Mouse (Mus musculus): ENCODE measurements around the gene Coq4.

The Coq4 gene

GRCm38 (mm10) chr2:29771611-29772461 is 15.5 kb upstream of the Coq4 start:
- ChIA-PET POLR2A (interaction anchor here (0.5 to 9.1 kb wide), 44 partner anchors 9 to 266 kb away, joined by 3 to 195 read pairs (median 5); partner anchors contain the start of genes Coq4 (in 3 of the 4), Slc27a4 (in 2 of the 4), Urm1 (in 2 of the 4) and Cercam (in 1 of the 4)), CTCF (interaction anchor here in 3 of 4 experiments (0.6 to 2.5 kb wide), 10 partner anchors 9 to 88 kb away, joined by 3 to 14 read pairs (median 3); partner anchors contain the start of gene Slc27a4 (in 1 of the 3))

- CTCF ChIA-PET: interaction anchor here in 3 of 4 experiments (0.5 to 1.1 kb wide), 3 partner anchors 8 to 86 kb away, joined by 3 to 5 read pairs (median 3); no protein-coding TSS in a partner anchor
- POLR2A ChIA-PET: interaction anchor here in 3 of 4 experiments (1.0 to 9.1 kb wide), 13 partner anchors 9 to 107 kb away, joined by 3 to 195 read pairs (median 8); partner anchors contain the start of genes Coq4 (in 2 of the 3), Slc27a4 (in 1 of the 3) and Trub2 (in 1 of the 3)
Observed at GRCm38 (mm10) chr2:29773323-29773722, 14.0 kb upstream of the Coq4 start.

GRCm38 (mm10) chr2:29781256-29781655 is 6.0 kb upstream of the Coq4 start:
- POLR2A ChIA-PET: interaction anchor here (0.6 to 14.6 kb wide), 19 partner anchors 10 to 652 kb away, joined by 3 to 195 read pairs (median 6); partner anchors contain the start of gene Slc27a4 (in 2 of the 4)
- CTCF ChIA-PET: interaction anchor here in 3 of 4 experiments (0.6 to 2.0 kb wide), 5 partner anchors 10 to 991 kb away, joined by 3 to 7 read pairs (median 5); partner anchors contain the start of gene Slc27a4 (in 1 of the 3)

GRCm38 (mm10) chr2:29784290-29784689 is 3.0 kb upstream of the Coq4 start:
- ChIA-PET POLR2A (interaction anchor here in 3 of 4 experiments (0.6 to 14.6 kb wide), 40 partner anchors 10 to 742 kb away, joined by 3 to 195 read pairs (median 4); partner anchors contain the start of genes Slc27a4 (in 3 of the 3), Cercam (in 2 of the 3), Gm13420 (in 1 of the 3) and Tbc1d13 (in 1 of the 3)), CTCF (interaction anchor here in 2 of 4 experiments (0.9 to 1.4 kb wide), 5 partner anchors 14 to 75 kb away, joined by 3 to 4 read pairs (median 3); no protein-coding TSS in a partner anchor)

GRCm38 (mm10) chr2:29787937-29788681 is 816 bp downstream of the Coq4 start, which contains the start of gene Trub2:
Gene Trub2 (minus strand): TSS chr2:29788502.
- POLR2A ChIA-PET: interaction anchor here in 3 of 4 experiments (0.5 to 14.6 kb wide), 19 partner anchors 9 to 659 kb away, joined by 3 to 195 read pairs (median 4); partner anchors contain the start of genes Slc27a4 (in 3 of the 3) and Urm1 (in 1 of the 3)
- CTCF ChIA-PET: interaction anchor here in 2 of 4 experiments (1.2 to 2.0 kb wide), 4 partner anchors 11 to 29 kb away, joined by 4 to 7 read pairs (median 6); no protein-coding TSS in a partner anchor

- POLR2A ChIA-PET: interaction anchor here in 2 of 4 experiments (0.6 to 6.4 kb wide), 11 partner anchors 9 to 211 kb away, joined by 3 to 51 read pairs (median 5); partner anchors contain the start of gene Slc27a4 (in 2 of the 2)
Observed at GRCm38 (mm10) chr2:29792772-29793487, 5.6 kb downstream of the Coq4 start.

GRCm38 (mm10) chr2:29802075-29802826 is 15.0 kb downstream of the Coq4 start, which contains the start of gene Slc27a4:
Gene Slc27a4 (plus strand): TSS chr2:29802634.
- POLR2A ChIA-PET: interaction anchor here (0.5 to 6.7 kb wide), 79 partner anchors 8 to 1244 kb away, joined by 3 to 70 read pairs (median 4); partner anchors contain the start of genes Coq4 (in 3 of the 4), Trub2 (in 3 of the 4), Urm1 (in 2 of the 4) and Cercam (in 1 of the 4)
- CTCF ChIA-PET: interaction anchor here (0.5 to 2.6 kb wide), 25 partner anchors 14 to 302 kb away, joined by 3 to 18 read pairs (median 4); partner anchors contain the start of genes Urm1 (in 2 of the 4) and Cercam (in 1 of the 4)

More at GRCm38 (mm10) chr2:29792772-29793487, 5.6 kb downstream of the Coq4 start:
- CTCF ChIA-PET: interaction anchor here in 3 of 4 experiments (0.6 to 1.1 kb wide), 3 partner anchors 28 to 304 kb away, joined by 3 to 4 read pairs (median 4); no protein-coding TSS in a partner anchor

- CTCF ChIA-PET: interaction anchor here (0.5 to 2.6 kb wide), 25 partner anchors 11 to 191 kb away, joined by 3 to 18 read pairs (median 3); partner anchors contain the start of genes Urm1 (in 2 of the 4) and Cercam (in 1 of the 4)
- POLR2A ChIA-PET: interaction anchor here (0.5 to 6.7 kb wide), 76 partner anchors 8 to 1244 kb away, joined by 3 to 70 read pairs (median 5); partner anchors contain the start of genes Coq4 (in 3 of the 4), Trub2 (in 3 of the 4), Urm1 (in 2 of the 4) and Cercam (in 1 of the 4)
Observed at GRCm38 (mm10) chr2:29802827-29803201, 15.5 kb downstream of the Coq4 start.

GRCm38 (mm10) chr2:29803400-29803831 is 16.1 kb downstream of the Coq4 start:
- CTCF ChIA-PET: interaction anchor here (0.5 to 2.6 kb wide), 16 partner anchors 8 to 177 kb away, joined by 3 to 18 read pairs (median 3); partner anchors contain the start of genes Urm1 (in 2 of the 4) and Trub2 (in 1 of the 4)
- POLR2A ChIA-PET: interaction anchor here (0.5 to 6.7 kb wide), 43 partner anchors 9 to 259 kb away, joined by 3 to 70 read pairs (median 6); partner anchors contain the start of genes Coq4 (in 2 of the 4), Trub2 (in 2 of the 4), Cercam (in 1 of the 4) and Urm1 (in 1 of the 4)

GRCm38 (mm10) chr2:29815678-29816371 is 28.5 kb downstream of the Coq4 start:
- ChIA-PET CTCF (interaction anchor here in 3 of 4 experiments (0.6 to 6.5 kb wide), 7 partner anchors 13 to 51 kb away, joined by 3 to 79 read pairs (median 14); partner anchors contain the start of gene Slc27a4 (in 1 of the 3)), POLR2A (interaction anchor here in 3 of 4 experiments (0.7 to 2.9 kb wide), 11 partner anchors 9 to 247 kb away, joined by 3 to 15 read pairs (median 4); no protein-coding TSS in a partner anchor)

GRCm38 (mm10) chr2:29817426-29818232 is 30.3 kb downstream of the Coq4 start:
- POLR2A ChIA-PET: interaction anchor here (0.6 to 7.7 kb wide), 45 partner anchors 9 to 721 kb away, joined by 3 to 97 read pairs (median 4); partner anchors contain the start of genes Slc27a4 (in 4 of the 4), Coq4 (in 1 of the 4) and Rapgef1 (in 1 of the 4)
- CTCF ChIA-PET: interaction anchor here (0.5 to 6.5 kb wide), 64 partner anchors 9 to 1310 kb away, joined by 3 to 79 read pairs (median 5); partner anchors contain the start of genes Cercam (in 3 of the 4), Slc27a4 (in 2 of the 4), Coq4 (in 1 of the 4) and Pkn3 (in 1 of the 4)

- POLR2A ChIA-PET: interaction anchor here (0.7 to 7.7 kb wide), 32 partner anchors 8 to 336 kb away, joined by 3 to 97 read pairs (median 6); partner anchors contain the start of gene Slc27a4 (in 1 of the 4)
- CTCF ChIA-PET: interaction anchor here in 3 of 4 experiments (0.7 to 6.5 kb wide), 11 partner anchors 15 to 201 kb away, joined by 3 to 79 read pairs (median 7); partner anchors contain the start of genes Rapgef1 (in 1 of the 3) and Slc27a4 (in 1 of the 3)
Observed at GRCm38 (mm10) chr2:29819363-29819762, 32.1 kb downstream of the Coq4 start.

Data from embryonic stem cell, embryonic (primary cell).